Mouse (Mus musculus): Measurements from ENCODE around the gene Bsn. TPM values are rescaled to one million over a fixed set of nuclear protein-coding genes. Genes with fewer than 3 reads are reported as not detected.

Bsn gene
- total RNA-seq, 1 experiment from 2014 or later = 2.7 TPM

Other genes starting within 250 kb of the Bsn start
- gene Traip, start 240.2 kb downstream of the Bsn start, total RNA-seq (2017) = 19.3 and 40.1 TPM in 2 replicates
- 103 and 121 TPM in 2 replicates for gene Uba7, start 214.9 kb downstream of the Bsn start, total RNA-seq (2017)
- 2.2 and 2.3 TPM in 2 replicates for gene Gm20661, start 207.3 kb downstream of the Bsn start, total RNA-seq (2017)
- gene Inka1, start 204.5 kb downstream of the Bsn start, total RNA-seq (2017) = 49.9 and 50.4 TPM in 2 replicates
- gene Cdhr4, start 197.9 kb downstream of the Bsn start, total RNA-seq (2017) = 3.3 and 3.9 TPM in 2 replicates
- gene Gm20662, start 194.0 kb downstream of the Bsn start, total RNA-seq (2017) = 1.6 TPM in 1 of 2 replicates, not detected in the other
- 45.7 and 127 TPM in 2 replicates for gene Ip6k1, start 187.9 kb downstream of the Bsn start, total RNA-seq (2017)
- 10.8 and 16.2 TPM in 2 replicates for gene Gmppb, start 141.1 kb downstream of the Bsn start, total RNA-seq (2017)
- 1.9 and 3.4 TPM in 2 replicates for gene Amigo3, start 137.2 kb downstream of the Bsn start, total RNA-seq (2017)
- gene Mst1, start 109.9 kb downstream of the Bsn start, total RNA-seq (2017) = not detected in 2 replicates
- 35.1 and 40.5 TPM in 2 replicates for gene Rnf123, start 107.0 kb downstream of the Bsn start, total RNA-seq (2017)
- 90.6 and 109 TPM in 2 replicates for gene Apeh, start 95.8 kb downstream of the Bsn start, total RNA-seq (2017)
- gene Dag1, start 73.6 kb upstream of the Bsn start, total RNA-seq (2017) = 9.8 and 14.1 TPM in 2 replicates
- 7.0 and 12.5 TPM in 2 replicates for gene Nicn1, start 100.0 kb upstream of the Bsn start, total RNA-seq (2017)
- 1.4 and 1.6 TPM in 2 replicates for gene Amt, start 106.5 kb upstream of the Bsn start, total RNA-seq (2017)
- gene Rhoa, start 115.7 kb upstream of the Bsn start, total RNA-seq (2017) = 251 and 320 TPM in 2 replicates
- 8.5 and 9.7 TPM in 2 replicates for gene Tcta, start 115.8 kb upstream of the Bsn start, total RNA-seq (2017)
- 711 and 1,132 TPM in 2 replicates for gene Gpx1, start 148.5 kb upstream of the Bsn start, total RNA-seq (2017)
- gene Usp4, start 157.5 kb upstream of the Bsn start, total RNA-seq (2017) = 54.7 and 65.7 TPM in 2 replicates
- gene 1700102P08Rik, start 202.4 kb upstream of the Bsn start, total RNA-seq (2017) = 1.3 and 2.9 TPM in 2 replicates
- gene Ccdc36, start 238.1 kb upstream of the Bsn start, total RNA-seq (2017) = 0.69 and 1.7 TPM in 2 replicates
- gene BC048562, start 246.1 kb upstream of the Bsn start, total RNA-seq (2017) = not detected in 2 replicates

Measured in hematopoietic stem cell, adult 5-6 weeks (primary cell).